ENCODE assay signal across 11 mouse cellular contexts in genomic region chr9:87135765-87136558, GRCm38 (mm10). TPM values are rescaled to one million over a fixed set of nuclear protein-coding genes. Genes with fewer than 3 reads are reported as not detected.
A peak's percentile ranks its signal among the peaks of the same experiment; 100 is the strongest.
DNase-seq lines count a peak whose midpoint lies in the region; ATAC-seq and TF ChIP-seq lines count a peak whose summit lies in the region.
"Had no signal": no experiment of that assay in that cellular context is flagged by ENCODE, and none has a peak within 500 bp of the region (broad histone marks: within the 10 kb centered on the region; RNA-seq: fewer than 3 reads in every experiment).

No protein-coding gene starts in this region.

- WGBS in hindbrain, embryonic 15.5 days = 55% methylated on average over 14 of the region's 14 CpGs
- 75% methylated on average over 14 of the region's 14 CpGs for WGBS in hindbrain, embryonic 10.5 days
- 60% methylated on average over 14 of the region's 14 CpGs for WGBS in forebrain, postnatal 0 days

- H3K4me2 ChIP-seq in hindbrain, embryonic 15.5 days = no peak overlapping the region
- no peak overlapping the region for H3K4me2 ChIP-seq in forebrain, postnatal 0 days (ENCODE audit: low read depth)

- no peaks in the 10 kb centered on the region for H3K36me3 ChIP-seq in hindbrain, embryonic 15.5 days
- H3K36me3 ChIP-seq in hindbrain, embryonic 10.5 days = no peaks in the 10 kb centered on the region
- H3K36me3 ChIP-seq in forebrain, postnatal 0 days (ENCODE audit: insufficient read depth) = no peaks in the 10 kb centered on the region
- H3K36me3 ChIP-seq: G1E had no signal

- ATAC-seq in hindbrain, embryonic 15.5 days (ENCODE audit: low FRiP score, low read depth) = peak; percentile 70
- peak; percentile 63 for ATAC-seq in forebrain, postnatal 0 days

- DNase-seq in hindbrain, embryonic 10.5 days (ENCODE audit: low spot score) = no peak
- DNase-seq in MN1 (ENCODE audit: low spot score) (peak; percentile 63), adipocyte (ENCODE audit: low spot score) (peak; percentile 14)
- peak; percentile 58 for DNase-seq in forebrain, postnatal 0 days
- no peak for DNase-seq in thymus, adult 18-20 months
- DNase-seq in embryo, embryonic 10 days (ENCODE audit: low spot score) = no peak
- DNase-seq: right cerebral cortex, postnatal 25 days; thymus, postnatal 36 days had no signal

- H3K9ac ChIP-seq in hindbrain, embryonic 15.5 days = no peak overlapping the region
- no peak overlapping the region for H3K9ac ChIP-seq in forebrain, postnatal 0 days

- 0 out of 2 replicates have a peak, but pooled peaks cover 8% of the 10 kb centered on the region for H3K4me1 ChIP-seq in hindbrain, embryonic 15.5 days (replicated peaks)
- H3K4me1 ChIP-seq in hindbrain, embryonic 10.5 days (replicated peaks) = no peaks in the 10 kb centered on the region
- no peaks in the 10 kb centered on the region for H3K4me1 ChIP-seq in forebrain, postnatal 0 days (ENCODE audit: insufficient read depth)

- H3K4me3 ChIP-seq in hindbrain, embryonic 15.5 days = no peak overlapping the region
- H3K4me3 ChIP-seq in hindbrain, embryonic 10.5 days = no peak overlapping the region
- H3K4me3 ChIP-seq in forebrain, postnatal 0 days (ENCODE audit: low read depth, low read length) = no peak overlapping the region

- H3K27me3 ChIP-seq in hindbrain, embryonic 15.5 days = no peaks in the 10 kb centered on the region
- no peaks in the 10 kb centered on the region for H3K27me3 ChIP-seq in hindbrain, embryonic 10.5 days (ENCODE audit: insufficient read depth, poor library complexity, severe bottlenecking)
- H3K27me3 ChIP-seq in forebrain, postnatal 0 days (ENCODE audit: insufficient read depth, low read length) = no peaks in the 10 kb centered on the region

- H3K27ac ChIP-seq in hindbrain, embryonic 15.5 days (replicated peaks) = no peak overlapping the region; the same call in 1 of the 2 replicates
- no peak overlapping the region for H3K27ac ChIP-seq in hindbrain, embryonic 10.5 days
- no peak overlapping the region; the same call in 1 of the 2 replicates for H3K27ac ChIP-seq in forebrain, postnatal 0 days (ENCODE audit: low read depth, low read length)

- TF ChIP-seq CTCF in forebrain, postnatal 0 days (IDR thresholded peaks at IDR 0.05; ENCODE audit: low read depth) = no peak

- no peaks in the 10 kb centered on the region for H3K9me3 ChIP-seq in hindbrain, embryonic 15.5 days
- H3K9me3 ChIP-seq in hindbrain, embryonic 10.5 days = no peaks in the 10 kb centered on the region
- no peaks in the 10 kb centered on the region for H3K9me3 ChIP-seq in forebrain, postnatal 0 days (ENCODE audit: low read length)
- H3K9me3 ChIP-seq: G1E had no signal

RNA-seq across cellular contexts. Expression of gene Mrap2, which starts 8.1 kb away (rescaled TPM):
- polyA plus RNA-seq in hindbrain, embryonic 15.5 days (2015; fragmentation: Nextera tagmentation; extraction: Ambion mirVana) = 4.2 and 4.5 TPM in 2 replicates
- not detected in 2 replicates for polyA plus RNA-seq in hindbrain, embryonic 10.5 days (2016; fragmentation: Nextera tagmentation; extraction: Ambion mirVana)
- 1.6 and 3.2 TPM in 2 replicates for total RNA-seq in forebrain, postnatal 0 days (2014; rRNA removed)
- 1.1 and 3.1 TPM in 2 replicates for polyA plus RNA-seq in forebrain, postnatal 0 days (2015; fragmentation: Nextera tagmentation; extraction: Ambion mirVana)
- total RNA-seq: G1E had no signal
- polyA plus RNA-seq: G1E; liver, embryonic 16.5 days had no signal

Comparison
In these comparisons a context has a peak if more than half of its experiments do, and no peak if none do; other contexts are left out.
1. DNase-seq: peak in MN1 (single experiment), adipocyte (single experiment) and forebrain, postnatal 0 days (single experiment); none in hindbrain, embryonic 10.5 days (single experiment), thymus, adult 18-20 months (0 of 2) and embryo, embryonic 10 days (single experiment).